Mouse (Mus musculus) liver, embryonic 11.5 days (tissue): ENCODE measurements around the gene Tmem270. TPM values are rescaled to one million over a fixed set of nuclear protein-coding genes. Genes with fewer than 3 reads are reported as not detected.

Experiments
- ATAC-seq: fragments of 200-750 bp; cut with Nextera tagmentation; replicated peaks from 2 replicates; pipeline ENCODE4 v1.8.0; 2017; ENCODE audit warnings: moderate number of reproducible peaks, mild to moderate bottlenecking, moderate TSS enrichment, moderate library complexity; ENCODE audit not compliant: low FRiP score
- DNase-seq: peaks from one replicate; pipeline ENCODE4 v3.0.0-alpha.2; 2017; ENCODE audit warnings: low spot score
- H3K27ac ChIP-seq: fragments of 300-500 bp; sonication (generic); 2 replicates; pipeline ENCODE4 v1.5.1; 2014; ENCODE audit warnings: mild to moderate bottlenecking, low read depth, low read length, control low read depth
- H3K27me3 ChIP-seq: fragments of 300-500 bp; sonication (generic); replicated peaks from 2 replicates; pipeline ENCODE4 v1.6.1; 2014; ENCODE audit warnings: low read length, mixed read lengths; ENCODE audit not compliant: control insufficient read depth, insufficient read depth
- H3K36me3 ChIP-seq: fragments of 300-500 bp; sonication (generic); 2 replicates; pipeline ENCODE4 v1.6.1; 2014; ENCODE audit warnings: mild to moderate bottlenecking, low read length, moderate library complexity, mixed read lengths; ENCODE audit not compliant: control insufficient read depth, insufficient read depth
- H3K4me1 ChIP-seq: fragments of 300-500 bp; sonication (generic); replicated peaks from 2 replicates; pipeline ENCODE4 v1.6.1; 2014; ENCODE audit warnings: low read length, mixed read lengths; ENCODE audit not compliant: control insufficient read depth, insufficient read depth
- H3K4me2 ChIP-seq: fragments of 300-500 bp; sonication (generic); 2 replicates; pipeline ENCODE4 v1.6.1; 2014; ENCODE audit warnings: mild to moderate bottlenecking, control low read depth, moderate library complexity
- H3K4me3 ChIP-seq: fragments of 300-500 bp; sonication (generic); 2 replicates; pipeline ENCODE4 v1.5.1; 2014; ENCODE audit warnings: low read depth, low read length, control low read depth
- H3K9ac ChIP-seq: fragments of 300-500 bp; sonication (generic); 2 replicates; pipeline ENCODE4 v1.6.1; 2014; ENCODE audit warnings: low read depth, low read length, control low read depth
- H3K9me3 ChIP-seq: fragments of 300-500 bp; sonication (generic); 2 replicates; pipeline ENCODE4 v1.6.1; 2016; ENCODE audit warnings: low read length, inconsistent platforms, mixed read lengths; ENCODE audit not compliant: control insufficient read depth
- WGBS: fragments of 180-500 bp; shearing (Covaris S2); extraction: QIAGEN DNeasy Blood & Tissue Kit; methylation state at CpG from one replicate; pipeline ENCODE4 v1.1.7; 2014; 5-methylcytosine and 5-hydroxymethylcytosine counted together
- polyA plus RNA-seq: library from polyadenylated mRNA; unstranded; fragments of >200 nt; fragmentation: Nextera tagmentation; extraction: Ambion mirVana; gene quantifications from 2 replicates; pipeline ENCODE4 v1.2.1, GENCODE M21; 2014

Gene Tmem270
- polyA plus RNA-seq, 1 experiment from 2014 or later: not detected

- Histone ChIP-seq H3K27ac (no peak overlapping the region), H3K36me3 (no peaks in the 10 kb centered on the region), H3K9ac (no peak overlapping the region), H3K27me3 (no peaks in the 10 kb centered on the region; the same call in 1 of the 2 replicates), H3K4me3 (no peak overlapping the region), H3K9me3 (no peaks in the 10 kb centered on the region), H3K4me1 (no peaks in the 10 kb centered on the region), H3K4me2 (no peak overlapping the region)
- 51% methylated on average over 12 of the region's 12 CpGs for WGBS
- no peak for DNase-seq
- ATAC-seq: no peak
Observed at GRCm38 (mm10) chr5:134901012-134901643, 5.4 kb downstream of the Tmem270 start.

- H3K4me3 ChIP-seq: no peak overlapping the region
- no peak overlapping the region for H3K4me2 ChIP-seq
- no peak overlapping the region for H3K9ac ChIP-seq
- 71% methylated on average over 17 of the region's 17 CpGs for WGBS
- H3K36me3 ChIP-seq: no peaks in the 10 kb centered on the region
- no peak for DNase-seq
- no peak for ATAC-seq
- H3K9me3 ChIP-seq: no peaks in the 10 kb centered on the region
- H3K27ac ChIP-seq: no peak overlapping the region
- H3K27me3 ChIP-seq: no peaks in the 10 kb centered on the region; the same call in 1 of the 2 replicates
- H3K4me1 ChIP-seq: no peaks in the 10 kb centered on the region
Observed at GRCm38 (mm10) chr5:134897596-134897995, 8.9 kb downstream of the Tmem270 start.

- Histone ChIP-seq H3K9ac (no peak overlapping the region), H3K27me3 (no peaks in the 10 kb centered on the region; the same call in 1 of the 2 replicates), H3K36me3 (no peaks in the 10 kb centered on the region), H3K27ac (no peak overlapping the region), H3K4me3 (no peak overlapping the region), H3K4me1 (no peaks in the 10 kb centered on the region), H3K4me2 (no peak overlapping the region), H3K9me3 (no peaks in the 10 kb centered on the region)
- DNase-seq (no peak), ATAC-seq (no peak)
- WGBS: 80% methylated on average over 8 of the region's 8 CpGs
Observed at GRCm38 (mm10) chr5:134896965-134897364, 9.6 kb downstream of the Tmem270 start.

GRCm38 (mm10) chr5:134895291-134895690 is 11.2 kb downstream of the Tmem270 start:
- Histone ChIP-seq H3K27me3 (no peaks in the 10 kb centered on the region; the same call in 1 of the 2 replicates), H3K9ac (no peak overlapping the region), H3K4me1 (no peaks in the 10 kb centered on the region), H3K36me3 (no peaks in the 10 kb centered on the region), H3K4me2 (no peak overlapping the region), H3K4me3 (no peak overlapping the region), H3K27ac (no peak overlapping the region), H3K9me3 (no peaks in the 10 kb centered on the region)
- DNase-seq (no peak), ATAC-seq (no peak)
- 68% methylated on average over 8 of the region's 8 CpGs for WGBS

GRCm38 (mm10) chr5:134892717-134893116 is 13.8 kb downstream of the Tmem270 start:
- no peak overlapping the region for H3K4me3 ChIP-seq
- H3K4me1 ChIP-seq: no peaks in the 10 kb centered on the region
- no peaks in the 10 kb centered on the region for H3K9me3 ChIP-seq
- H3K27ac ChIP-seq: no peak overlapping the region
- no peak for ATAC-seq
- no peak for DNase-seq
- H3K9ac ChIP-seq: no peak overlapping the region
- no peak overlapping the region for H3K4me2 ChIP-seq
- WGBS: 75% methylated on average over 5 of the region's 5 CpGs
- H3K36me3 ChIP-seq: no peaks in the 10 kb centered on the region
- no peaks in the 10 kb centered on the region; the same call in 1 of the 2 replicates for H3K27me3 ChIP-seq

- no peaks in the 10 kb centered on the region for H3K27me3 ChIP-seq
- H3K4me1 ChIP-seq: no peaks in the 10 kb centered on the region
- no peaks in the 10 kb centered on the region for H3K9me3 ChIP-seq
- H3K4me3 ChIP-seq: no peak overlapping the region
- no peak overlapping the region for H3K4me2 ChIP-seq
- ATAC-seq: no peak
- no peak overlapping the region for H3K9ac ChIP-seq
- no peak overlapping the region for H3K27ac ChIP-seq
- 58% methylated on average over 8 of the region's 8 CpGs for WGBS
- DNase-seq: no peak
- H3K36me3 ChIP-seq: no peaks in the 10 kb centered on the region
Observed at GRCm38 (mm10) chr5:134891552-134891951, 15.0 kb downstream of the Tmem270 start.

- no peak for DNase-seq
- Histone ChIP-seq H3K4me2 (no peak overlapping the region), H3K27me3 (no peaks in the 10 kb centered on the region), H3K4me1 (no peaks in the 10 kb centered on the region), H3K36me3 (no peaks in the 10 kb centered on the region), H3K9me3 (no peaks in the 10 kb centered on the region), H3K9ac (no peak overlapping the region), H3K4me3 (no peak overlapping the region), H3K27ac (no peak overlapping the region)
- no peak for ATAC-seq
- 70% methylated on average over 6 of the region's 6 CpGs for WGBS
Observed at GRCm38 (mm10) chr5:134890601-134891054, 15.9 kb downstream of the Tmem270 start.

GRCm38 (mm10) chr5:134888505-134888904 is 18.0 kb downstream of the Tmem270 start:
- Histone ChIP-seq H3K4me3 (no peak overlapping the region), H3K27me3 (no peaks in the 10 kb centered on the region), H3K9me3 (no peaks in the 10 kb centered on the region), H3K4me1 (no peaks in the 10 kb centered on the region), H3K36me3 (no peaks in the 10 kb centered on the region), H3K27ac (no peak overlapping the region), H3K9ac (no peak overlapping the region), H3K4me2 (no peak overlapping the region)
- no peak for DNase-seq
- WGBS: 80% methylated on average over 7 of the region's 7 CpGs
- no peak for ATAC-seq
